Mouse (Mus musculus) stomach, embryonic 16.5 days (tissue): Measurements from ENCODE around the gene Mx1. TPM values are rescaled to one million over a fixed set of nuclear protein-coding genes. Genes with fewer than 3 reads are reported as not detected.

Experiments
- ATAC-seq: fragments of 200-750 bp; cut with Nextera tagmentation; 2 replicates; pipeline ENCODE4 v1.8.0; 2017; ENCODE audit warnings: moderate number of reproducible peaks, moderate TSS enrichment; ENCODE audit not compliant: insufficient read depth, low FRiP score
- H3K27ac ChIP-seq: fragments of 300-500 bp; sonication (generic); 2 replicates; pipeline ENCODE4 v1.5.1; 2014; ENCODE audit warnings: low read length
- H3K27me3 ChIP-seq: fragments of 300-500 bp; sonication (generic); 2 replicates; pipeline ENCODE4 v1.6.1; 2014; ENCODE audit warnings: low read length, control low read depth, mixed read lengths; ENCODE audit not compliant: control insufficient read depth, insufficient read depth
- H3K36me3 ChIP-seq: fragments of 300-500 bp; sonication (generic); 2 replicates; pipeline ENCODE4 v1.6.1; 2014; ENCODE audit warnings: low read length; ENCODE audit not compliant: control insufficient read depth, insufficient read depth
- H3K4me1 ChIP-seq: fragments of 300-500 bp; sonication (generic); 2 replicates; pipeline ENCODE4 v1.6.1; 2014; ENCODE audit warnings: low read length, control low read depth, mixed read lengths; ENCODE audit not compliant: control insufficient read depth, insufficient read depth
- H3K4me2 ChIP-seq: fragments of 300-500 bp; sonication (generic); 2 replicates; pipeline ENCODE4 v1.6.1; 2014; ENCODE audit warnings: low read depth, low read length, mixed read lengths
- H3K4me3 ChIP-seq: fragments of 300-500 bp; sonication (generic); replicated peaks from 2 replicates; pipeline ENCODE4 v1.5.1; 2014; ENCODE audit warnings: mild to moderate bottlenecking, low read length
- H3K9ac ChIP-seq: fragments of 300-500 bp; sonication (generic); 2 replicates; pipeline ENCODE4 v1.6.1; 2014; ENCODE audit warnings: low read length
- H3K9me3 ChIP-seq: fragments of 300-500 bp; sonication (generic); replicated peaks from 2 replicates; pipeline ENCODE4 v1.6.1; 2016; ENCODE audit warnings: low read length, control low read depth; ENCODE audit not compliant: control insufficient read depth
- WGBS: fragments of 180-500 bp; shearing (Covaris S2); extraction: QIAGEN DNeasy Blood & Tissue Kit; methylation state at CpG from one replicate; pipeline ENCODE4 v1.1.7; 2014; 5-methylcytosine and 5-hydroxymethylcytosine counted together
- polyA plus RNA-seq: library from polyadenylated mRNA; unstranded; fragments of >200 nt; fragmentation: Nextera tagmentation; extraction: Ambion mirVana; gene quantifications from 2 replicates; pipeline ENCODE4 v1.2.1, GENCODE M21; 2015

The Mx1 gene
- polyA plus RNA-seq, 1 experiment from 2014 or later: 0.31 TPM

DNA sequence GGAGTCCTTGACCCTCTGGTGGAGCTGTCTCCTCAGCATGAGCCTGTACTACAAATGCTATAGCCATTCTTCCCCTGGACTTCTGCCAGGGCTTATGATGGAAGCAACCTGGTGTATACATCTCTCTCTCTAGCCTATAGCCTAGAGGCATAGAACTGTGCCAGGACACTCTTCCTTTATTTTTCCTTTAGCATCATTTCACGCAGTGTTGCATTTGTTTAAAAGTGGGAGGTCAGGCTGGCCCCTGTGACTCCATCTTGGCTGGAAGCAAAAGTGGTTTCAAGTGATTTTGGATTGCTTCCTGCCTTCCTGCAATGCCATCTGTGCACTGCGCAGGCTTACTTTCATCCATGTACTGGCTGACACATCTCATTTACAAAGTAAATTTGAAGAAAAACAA, 28.5 kb downstream of the Mx1 start:
- 66% methylated on average over 2 of the region's 2 CpGs for WGBS
- ATAC-seq: no peak
- Histone ChIP-seq H3K27me3 (no peaks in the 10 kb centered on the region), H3K4me1 (no peaks in the 10 kb centered on the region), H3K27ac (no peak overlapping the region), H3K9ac (no peak overlapping the region), H3K4me2 (no peak overlapping the region), H3K9me3 (no peaks in the 10 kb centered on the region), H3K36me3 (no peaks in the 10 kb centered on the region), H3K4me3 (no peak overlapping the region)

DNA sequence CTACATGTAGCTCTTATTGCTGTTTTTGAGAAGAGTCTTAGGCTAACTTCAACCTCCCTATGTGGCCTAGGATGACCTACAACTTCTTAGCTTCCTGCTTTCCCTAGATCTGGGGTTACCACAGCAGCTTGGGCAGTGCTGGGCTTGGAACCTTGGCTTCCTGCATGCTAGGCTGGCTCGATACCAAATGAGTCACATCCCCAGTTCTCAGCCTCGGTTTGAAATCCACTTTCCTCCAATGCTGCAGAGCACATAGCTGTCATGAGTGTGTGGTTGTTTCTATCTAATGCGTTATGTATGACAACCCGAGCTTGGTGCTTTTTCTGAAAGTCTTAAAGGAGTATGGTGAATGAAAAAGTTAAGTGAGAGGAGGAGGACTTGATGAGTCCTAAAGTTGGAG, 31.4 kb downstream of the Mx1 start:
- no peaks in the 10 kb centered on the region for H3K9me3 ChIP-seq
- no peak overlapping the region for H3K4me3 ChIP-seq
- H3K4me2 ChIP-seq: no peak overlapping the region
- H3K36me3 ChIP-seq: no peaks in the 10 kb centered on the region
- no peaks in the 10 kb centered on the region for H3K27me3 ChIP-seq
- H3K4me1 ChIP-seq: no peaks in the 10 kb centered on the region
- no peak overlapping the region for H3K9ac ChIP-seq
- WGBS: 58% methylated on average over 4 of the region's 4 CpGs
- ATAC-seq: no peak
- H3K27ac ChIP-seq: no peak overlapping the region

DNA sequence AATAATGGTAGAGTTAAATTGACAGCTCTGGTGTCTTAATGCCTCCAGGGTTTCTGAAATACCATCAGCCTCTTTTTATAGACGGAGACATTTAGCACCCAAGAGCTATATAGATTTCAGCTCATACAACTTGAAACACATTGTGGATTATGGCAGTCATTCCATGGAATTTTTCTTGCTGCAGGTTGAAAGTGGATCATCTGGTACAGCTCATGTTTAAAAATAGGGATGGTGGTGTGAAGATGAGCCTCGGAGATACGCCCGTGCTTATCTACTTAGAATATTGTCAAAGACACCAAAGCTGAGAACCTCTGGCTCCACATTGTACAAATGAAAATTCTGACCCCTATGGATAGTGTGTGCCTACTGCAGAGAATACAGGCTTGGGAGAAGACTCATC, 32.6 kb downstream of the Mx1 start:
- Histone ChIP-seq H3K4me3 (no peak overlapping the region), H3K36me3 (no peaks in the 10 kb centered on the region), H3K4me2 (no peak overlapping the region), H3K9ac (no peak overlapping the region), H3K9me3 (no peaks in the 10 kb centered on the region), H3K27me3 (no peaks in the 10 kb centered on the region), H3K27ac (no peak overlapping the region), H3K4me1 (no peaks in the 10 kb centered on the region)
- no peak for ATAC-seq
- 95% methylated on average over 4 of the region's 4 CpGs for WGBS

DNA sequence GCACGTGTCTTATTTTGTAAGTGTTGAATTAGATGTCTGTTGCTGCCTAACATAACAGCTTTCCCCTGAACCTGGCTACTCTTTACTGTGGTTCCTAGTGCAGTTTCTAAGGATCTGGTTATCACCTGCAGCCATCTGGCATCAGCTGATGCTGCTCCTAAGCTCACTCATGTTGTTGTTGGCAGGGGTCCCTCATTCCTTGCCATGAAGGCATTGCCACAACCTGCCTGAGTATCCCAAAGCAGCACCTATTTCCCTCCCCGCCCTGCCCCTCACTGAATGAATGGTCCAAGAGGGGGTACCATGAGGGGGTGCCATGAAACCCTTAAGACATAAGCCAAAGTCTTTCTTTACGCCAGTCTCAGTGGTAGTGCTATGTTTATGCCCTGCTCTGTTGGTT, 34.7 kb downstream of the Mx1 start:
- H3K9ac ChIP-seq: no peak overlapping the region
- H3K9me3 ChIP-seq: no peaks in the 10 kb centered on the region
- H3K4me2 ChIP-seq: no peak overlapping the region
- ATAC-seq: no peak
- no peak overlapping the region for H3K27ac ChIP-seq
- no peaks in the 10 kb centered on the region for H3K4me1 ChIP-seq
- H3K4me3 ChIP-seq: no peak overlapping the region
- 83% methylated on average over 3 of the region's 3 CpGs for whole genome bisulfite sequencing
- no peaks in the 10 kb centered on the region for H3K27me3 ChIP-seq
- no peaks in the 10 kb centered on the region for H3K36me3 ChIP-seq

DNA sequence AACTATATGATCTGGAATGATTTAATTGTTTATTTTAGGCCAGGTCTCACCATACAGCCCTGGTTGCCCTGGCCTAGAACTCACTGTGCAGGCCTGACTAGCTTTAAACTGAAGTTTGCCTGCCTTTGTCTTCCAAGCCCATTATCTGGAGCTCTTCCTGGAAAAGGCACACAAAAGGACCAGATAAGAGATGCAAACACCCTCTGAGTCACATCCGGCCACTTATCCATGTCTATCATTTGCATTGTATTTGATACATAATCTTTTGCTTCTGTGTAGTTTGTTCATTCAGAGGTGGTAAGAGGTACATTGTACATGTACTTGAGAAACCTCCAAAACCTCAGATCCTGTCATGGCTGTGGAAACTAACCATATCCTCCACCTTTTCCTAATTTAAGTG, 39.1 kb downstream of the Mx1 start:
- H3K27me3 ChIP-seq: no peaks in the 10 kb centered on the region
- no peak overlapping the region for H3K4me2 ChIP-seq

DNA sequence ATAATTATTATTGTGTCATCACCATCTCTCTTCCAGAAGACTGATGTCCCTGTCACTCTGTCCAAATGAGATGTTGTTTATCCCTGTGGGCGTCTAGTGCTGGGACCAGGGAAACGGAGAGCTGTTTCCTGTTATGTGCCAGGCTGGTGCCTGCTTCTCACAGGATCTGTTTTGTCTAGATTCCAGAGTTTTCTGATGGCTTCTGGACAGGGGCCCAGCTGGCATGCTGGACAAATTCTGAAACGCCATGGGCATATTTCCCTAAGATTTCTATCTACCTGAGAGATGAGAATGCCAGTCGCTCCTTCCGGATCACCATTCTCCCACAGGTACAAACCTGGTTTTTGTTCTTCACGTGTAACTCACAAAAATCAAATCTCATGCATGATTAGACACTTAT, 41.0 kb downstream of the Mx1 start:
- H3K9me3 ChIP-seq: no peaks in the 10 kb centered on the region
- no peak for ATAC-seq
- no peaks in the 10 kb centered on the region for H3K36me3 ChIP-seq
- H3K4me3 ChIP-seq: no peak overlapping the region
- 78% methylated on average over 6 of the region's 6 CpGs for WGBS
- H3K4me1 ChIP-seq: no peaks in the 10 kb centered on the region
- H3K27ac ChIP-seq: no peak overlapping the region
- no peak overlapping the region for H3K4me2 ChIP-seq
- H3K9ac ChIP-seq: no peak overlapping the region
- no peaks in the 10 kb centered on the region for H3K27me3 ChIP-seq

More for the DNA sequence above, 39.1 kb downstream of the Mx1 start:
- H3K4me3 ChIP-seq: no peak overlapping the region
- no peaks in the 10 kb centered on the region for H3K9me3 ChIP-seq
- no peaks in the 10 kb centered on the region for H3K36me3 ChIP-seq
- ATAC-seq: no peak
- WGBS: 66% methylated on average over 1 of the region's 1 CpGs
- no peak overlapping the region for H3K27ac ChIP-seq
- H3K4me1 ChIP-seq: no peaks in the 10 kb centered on the region
- H3K9ac ChIP-seq: no peak overlapping the region

DNA sequence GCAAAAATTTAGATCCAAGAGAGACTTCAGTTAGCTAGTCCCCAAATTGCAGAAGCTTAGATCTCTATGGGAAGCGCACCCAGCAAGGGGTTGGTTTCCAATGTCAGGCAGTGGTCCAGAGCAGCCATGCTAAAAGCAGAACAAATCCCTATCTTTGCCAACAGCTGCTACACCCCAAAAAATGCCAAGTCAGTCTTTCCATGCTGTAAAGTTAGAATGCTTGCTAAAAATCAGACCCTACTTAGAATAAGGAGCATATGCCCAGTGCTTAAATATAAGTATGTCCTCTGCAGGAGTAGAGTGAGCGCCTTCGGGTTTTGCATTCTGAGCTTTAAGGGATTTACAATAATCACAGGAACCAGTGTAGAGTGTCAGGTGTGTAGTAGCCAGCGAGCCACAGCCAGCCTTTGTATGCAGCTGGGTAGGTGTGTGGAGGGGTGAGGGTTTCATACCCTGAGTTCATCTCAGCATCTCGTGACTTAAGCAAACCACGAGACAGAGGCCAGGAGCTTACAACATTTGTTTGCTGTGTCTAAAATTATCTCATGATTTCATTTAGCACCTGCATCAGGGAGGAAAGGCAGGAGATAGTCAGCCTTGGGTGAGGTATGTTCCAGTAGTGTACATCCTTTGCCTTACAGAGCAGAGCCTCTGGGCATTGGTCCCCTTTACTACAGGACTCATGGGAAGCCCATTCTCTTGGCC, 43.8 kb downstream of the Mx1 start:
- Histone ChIP-seq H3K9me3 (no peaks in the 10 kb centered on the region), H3K36me3 (no peaks in the 10 kb centered on the region), H3K4me2 (no peak overlapping the region), H3K4me3 (no peak overlapping the region), H3K4me1 (no peaks in the 10 kb centered on the region), H3K27me3 (no peaks in the 10 kb centered on the region), H3K27ac (no peak overlapping the region), H3K9ac (no peak overlapping the region)
- 83% methylated on average over 6 of the region's 6 CpGs for WGBS
- no peak for ATAC-seq

DNA sequence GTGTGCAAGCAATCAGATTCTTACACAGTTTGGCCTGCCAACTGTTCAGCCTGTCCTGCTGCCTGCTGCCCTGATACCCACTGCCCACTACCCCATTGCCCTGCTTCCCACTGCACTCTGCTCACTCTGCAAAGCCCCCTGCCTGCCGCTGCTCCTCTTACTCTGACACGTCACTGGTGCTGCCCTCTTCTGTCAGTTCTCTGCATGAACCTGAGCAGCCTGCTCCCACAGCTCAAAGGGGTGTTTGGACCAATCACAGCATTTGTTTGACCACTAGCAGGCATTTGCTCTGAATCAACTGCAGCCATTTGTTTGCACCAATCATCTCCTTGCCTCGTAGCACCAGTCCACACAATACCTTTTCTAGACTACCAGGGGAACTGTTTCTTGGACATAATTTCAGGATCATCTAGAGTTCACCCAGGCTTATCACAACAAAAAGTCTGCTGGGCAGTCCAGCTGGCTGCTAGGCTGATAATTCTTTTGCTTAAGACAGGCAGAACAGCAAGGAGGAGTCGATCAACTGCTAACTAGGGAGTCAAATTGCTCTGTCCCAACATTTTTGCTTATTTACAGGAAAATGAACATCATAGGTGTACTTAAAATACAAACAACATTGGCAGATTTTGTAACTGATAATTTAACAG, 44.7 kb downstream of the Mx1 start:
- no peak overlapping the region for H3K27ac ChIP-seq
- ATAC-seq: peak; percentile 82; the same call in 1 of the 2 replicates
- no peak overlapping the region for H3K9ac ChIP-seq
- H3K4me3 ChIP-seq: no peak overlapping the region
- no peaks in the 10 kb centered on the region for H3K36me3 ChIP-seq
- no peaks in the 10 kb centered on the region for H3K27me3 ChIP-seq
- no peak overlapping the region for H3K4me2 ChIP-seq
- 4% methylated on average over 4 of the region's 4 CpGs for WGBS
- no peaks in the 10 kb centered on the region for H3K9me3 ChIP-seq
- H3K4me1 ChIP-seq: no peaks in the 10 kb centered on the region

DNA sequence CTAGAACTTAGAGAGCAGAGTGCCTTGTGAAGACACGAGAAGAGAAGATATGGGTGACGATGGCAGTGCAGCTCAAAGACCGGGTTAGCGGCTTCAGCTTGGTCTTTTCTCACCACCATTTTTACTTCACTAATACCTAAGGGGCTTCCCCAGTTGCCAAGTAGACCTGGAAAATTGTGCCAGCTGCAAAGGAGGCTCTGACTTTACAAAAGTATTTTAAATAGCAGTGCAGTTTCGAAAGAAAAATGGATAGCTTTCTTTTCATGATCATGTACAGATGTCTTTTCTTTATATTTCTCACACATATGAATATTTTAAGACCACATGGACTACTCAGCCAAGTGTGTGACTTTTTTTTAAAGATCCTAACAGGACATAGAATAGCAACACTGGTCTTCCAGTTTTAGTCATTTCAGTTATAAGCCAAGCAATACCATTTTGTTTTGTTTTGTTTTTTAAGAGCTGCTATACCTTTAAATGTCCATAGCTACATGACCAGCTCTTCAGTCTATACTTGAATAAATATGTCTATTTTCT, 57.2 kb downstream of the Mx1 start:
- Histone ChIP-seq H3K4me3 (no peak overlapping the region), H3K36me3 (no peaks in the 10 kb centered on the region), H3K9me3 (no peaks in the 10 kb centered on the region), H3K4me2 (no peak overlapping the region), H3K27ac (no peak overlapping the region), H3K9ac (no peak overlapping the region), H3K27me3 (no peaks in the 10 kb centered on the region), H3K4me1 (peaks cover 11% of the 10 kb centered on the region; the same call in 1 of the 2 replicates)
- no peak for ATAC-seq
- 88% methylated on average over 5 of the region's 5 CpGs for WGBS
